Mouse (Mus musculus): ENCODE measurements around the gene Srcap. TPM values are rescaled to one million over a fixed set of nuclear protein-coding genes. Genes with fewer than 3 reads are reported as not detected.
A peak's percentile ranks its signal among the peaks of the same experiment; 100 is the strongest.

Gene Srcap
- polyA plus RNA-seq, 1 experiment from 2014 or later, result 15.4 TPM

DNA sequence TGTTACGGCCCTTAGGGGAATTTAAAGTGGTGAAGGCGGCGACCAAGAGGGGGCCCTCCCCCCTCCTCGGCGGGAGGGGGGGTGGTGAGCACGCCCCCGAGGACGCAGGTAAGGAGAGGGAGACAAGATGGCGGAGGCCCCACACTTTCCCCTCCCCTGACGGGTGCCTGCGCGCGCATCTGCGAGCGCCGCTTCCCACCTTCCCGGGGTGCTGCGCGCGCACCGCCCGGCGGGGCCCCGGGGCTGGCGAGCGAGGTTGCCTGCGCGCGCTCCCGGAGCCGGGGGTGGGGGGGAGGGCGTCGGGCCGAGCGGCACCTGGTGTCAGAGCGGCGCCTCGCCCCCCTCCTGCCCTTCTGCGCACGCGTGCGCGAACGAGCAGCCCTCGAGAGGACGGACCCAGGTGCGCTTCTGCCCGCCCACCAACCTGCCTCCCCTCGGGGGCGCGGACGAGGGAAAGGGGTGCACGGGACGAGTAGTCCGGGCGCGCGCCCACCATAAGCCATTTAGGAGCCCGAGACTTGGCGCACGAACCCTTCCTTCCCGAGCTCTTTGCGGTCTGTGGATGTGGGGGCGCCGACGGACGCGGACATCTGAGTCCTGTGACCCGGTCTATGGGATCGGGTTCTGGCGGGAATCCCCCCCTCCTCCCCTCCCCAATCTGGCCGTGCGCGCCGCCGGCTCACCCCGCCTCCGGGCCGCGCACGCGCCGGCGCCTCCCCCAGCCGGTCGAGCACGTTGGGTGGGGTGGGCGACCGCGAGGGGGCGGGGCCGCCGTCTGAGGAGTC lies 640 bp downstream of the Srcap start:
- Histone ChIP-seq H3K4me3 (ENCODE audit: inconsistent target) (peak overlapping the region; percentile 38), H3K36me3 (ENCODE audit: inconsistent target) (peaks cover 15% of the 10 kb centered on the region; the same call in 1 of the 2 replicates), H3K79me2 (ENCODE audit: inconsistent target) (peaks cover 44% of the 10 kb centered on the region), H3K27ac (peak overlapping the region; percentile 80)
- WGBS (ENCODE audit: missing documents), result 3% methylated on average over 91 of the region's 93 CpGs

DNA sequence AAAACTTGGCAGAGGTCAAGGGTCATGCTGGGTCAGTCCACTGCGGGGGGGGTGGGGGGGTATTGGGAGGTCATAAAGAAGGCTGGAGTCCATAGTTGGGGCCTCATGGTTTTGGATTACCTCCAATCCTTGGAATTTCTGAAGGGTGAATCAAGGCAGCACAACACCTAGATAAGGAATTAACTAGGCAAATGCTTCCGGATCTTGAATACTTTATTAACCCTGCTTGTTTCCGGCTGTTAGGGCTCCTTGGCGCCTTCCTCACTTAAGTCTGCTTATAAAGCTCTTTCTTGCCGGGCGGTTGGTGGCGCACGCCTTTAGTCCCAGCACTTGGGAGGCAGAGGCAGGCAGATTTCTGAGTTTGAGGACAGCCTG lies 1.2 kb downstream of the Srcap start:
- WGBS (ENCODE audit: missing documents), result 3% methylated on average over 8 of the region's 8 CpGs
- Histone ChIP-seq H3K4me3 (ENCODE audit: inconsistent target) (peak overlapping the region; percentile 34), H3K79me2 (ENCODE audit: inconsistent target) (peaks cover 49% of the 10 kb centered on the region), H3K27ac (peak overlapping the region; percentile 54), H3K36me3 (ENCODE audit: inconsistent target) (peaks cover 20% of the 10 kb centered on the region; the same call in 1 of the 2 replicates)

DNA sequence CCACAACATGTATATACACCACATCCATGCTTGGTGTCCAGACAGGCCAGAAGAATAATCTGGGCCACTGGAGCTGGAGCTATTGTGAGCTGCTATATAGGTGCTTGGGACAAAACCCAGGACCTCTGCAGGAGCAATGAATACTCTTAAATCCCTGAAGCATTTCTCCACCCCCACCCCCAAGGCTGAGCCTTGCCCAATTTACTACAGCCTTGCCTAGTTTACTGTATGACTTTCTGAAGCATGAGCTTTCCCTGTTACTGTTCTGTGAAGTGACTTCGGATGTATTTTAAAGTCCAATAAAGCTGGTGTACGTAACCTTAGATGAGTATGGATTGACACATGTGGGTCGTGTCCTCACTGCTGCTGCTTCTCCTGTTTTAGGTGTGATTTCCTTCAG lies 2.0 kb downstream of the Srcap start:
- Histone ChIP-seq H3K79me2 (ENCODE audit: inconsistent target) (peaks cover 57% of the 10 kb centered on the region), H3K27ac (peak overlapping the region; percentile 54; the same call in 1 of the 2 replicates), H3K36me3 (ENCODE audit: inconsistent target) (peaks cover 24% of the 10 kb centered on the region; the same call in 1 of the 2 replicates), H3K4me3 (ENCODE audit: inconsistent target) (peak overlapping the region; percentile 34)
- WGBS (ENCODE audit: missing documents), result 75% methylated on average over 3 of the region's 3 CpGs

DNA sequence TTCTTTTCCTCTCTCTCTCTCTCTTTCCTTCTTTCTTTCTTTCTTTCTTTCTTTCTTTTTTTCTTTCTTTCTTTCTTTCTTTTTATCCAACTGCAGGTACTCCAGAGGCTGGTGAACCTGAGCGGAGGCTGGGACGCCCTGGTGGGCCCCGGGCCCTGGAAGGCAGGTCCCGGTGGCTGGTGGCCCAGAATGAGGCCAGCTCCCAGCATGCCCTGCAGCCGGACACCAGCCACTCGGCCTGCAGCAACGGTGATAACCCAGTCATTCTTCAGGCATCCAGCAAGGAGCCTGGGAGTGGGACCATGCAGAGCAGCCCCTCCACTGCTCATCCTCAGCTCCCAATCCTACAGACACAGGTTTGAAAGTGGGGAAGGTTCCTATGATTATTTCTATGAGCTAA lies 4.1 kb downstream of the Srcap start:
- no peak overlapping the region for H3K27ac ChIP-seq
- H3K79me2 ChIP-seq (ENCODE audit: inconsistent target), result peaks cover 66% of the 10 kb centered on the region
- H3K36me3 ChIP-seq (ENCODE audit: inconsistent target), result peaks cover 40% of the 10 kb centered on the region
- no peak overlapping the region for H3K4me3 ChIP-seq (ENCODE audit: inconsistent target)
- WGBS (ENCODE audit: missing documents), result 97% methylated on average over 7 of the region's 7 CpGs

DNA sequence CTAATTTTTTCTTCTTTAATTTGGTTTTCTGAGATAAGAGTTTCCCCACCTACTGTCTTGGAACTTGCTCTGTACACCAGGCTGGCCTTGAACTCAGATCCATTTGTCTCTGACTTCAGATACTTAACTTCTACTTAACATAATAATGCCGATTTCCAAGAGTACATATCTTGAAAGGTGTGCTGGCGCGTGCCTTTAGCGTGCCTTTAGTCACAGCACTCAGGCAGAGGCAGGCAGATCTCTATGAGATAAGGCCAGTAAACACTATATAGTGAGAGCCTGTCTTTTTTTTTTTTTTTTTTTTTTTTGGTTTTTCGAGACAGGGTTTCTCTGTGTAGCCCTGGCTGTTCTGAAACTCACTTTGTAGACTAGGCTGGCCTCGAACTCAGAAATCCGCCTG lies 4.6 kb downstream of the Srcap start:
- Histone ChIP-seq H3K79me2 (ENCODE audit: inconsistent target) (peaks cover 71% of the 10 kb centered on the region), H3K36me3 (ENCODE audit: inconsistent target) (peaks cover 45% of the 10 kb centered on the region), H3K4me3 (ENCODE audit: inconsistent target) (no peak overlapping the region), H3K27ac (no peak overlapping the region)
- 100% methylated on average over 3 of the region's 7 CpGs for WGBS (ENCODE audit: missing documents)

DNA sequence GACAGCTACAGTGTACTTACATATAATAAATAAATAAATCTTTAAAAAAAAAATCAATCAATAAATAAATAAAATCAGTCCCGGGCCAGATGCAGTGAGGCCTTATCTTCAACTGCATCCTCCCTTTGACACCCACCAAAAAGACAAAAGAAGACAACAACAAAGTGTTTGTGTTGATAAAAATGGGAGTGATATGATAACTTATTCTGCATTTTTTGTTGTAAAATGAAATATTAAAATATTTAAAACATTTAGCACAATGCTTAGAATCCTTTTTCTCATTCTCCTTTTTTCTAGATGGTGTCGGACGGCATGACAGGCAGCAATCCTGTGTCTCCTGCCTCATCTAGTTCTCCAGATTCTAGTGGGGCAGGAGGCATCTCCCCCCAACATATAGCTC lies 7.5 kb downstream of the Srcap start, which contains the start of gene Gm42715:
TSS of gene Gm42715 (plus strand) at position 301 of the 400 bp plus-strand sequence.
- WGBS (ENCODE audit: missing documents), result 100% methylated on average over 3 of the region's 3 CpGs
- H3K4me3 ChIP-seq (ENCODE audit: inconsistent target), result no peak within 1 kb of the TSS
- H3K79me2 ChIP-seq (ENCODE audit: inconsistent target), result peaks cover 86% of the 10 kb centered on the region
- peaks cover 73% of the 10 kb centered on the region for H3K36me3 ChIP-seq (ENCODE audit: inconsistent target)
- no peak within 1 kb of the TSS for H3K27ac ChIP-seq

DNA sequence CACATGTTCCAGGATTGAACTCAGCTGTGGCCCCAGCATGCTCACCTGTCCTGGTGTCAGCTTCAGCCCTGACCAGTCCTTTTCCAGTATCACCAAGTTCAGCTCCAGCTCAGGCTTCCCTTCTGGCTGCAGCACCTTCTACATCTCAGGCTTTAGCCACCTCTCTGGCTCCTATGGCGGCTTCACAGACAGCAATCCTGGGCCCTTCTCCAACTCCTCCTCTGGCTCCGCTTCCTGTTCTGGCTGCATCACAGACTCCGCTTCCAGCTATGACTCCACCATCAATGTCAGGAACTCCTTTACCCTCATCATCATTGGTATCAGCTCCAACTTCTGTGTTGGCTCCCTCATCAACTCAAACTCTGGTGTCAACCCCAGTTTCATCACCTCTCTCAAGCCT lies 29.9 kb downstream of the Srcap start:
- no peak overlapping the region for H3K27ac ChIP-seq
- WGBS (ENCODE audit: missing documents), result 82% methylated on average over 3 of the region's 3 CpGs
- peaks cover 20% of the 10 kb centered on the region; the same call in 1 of the 2 replicates for H3K79me2 ChIP-seq (ENCODE audit: inconsistent target)
- H3K4me3 ChIP-seq (ENCODE audit: inconsistent target), result no peak overlapping the region
- peaks cover 82% of the 10 kb centered on the region for H3K36me3 ChIP-seq (ENCODE audit: inconsistent target)

- Histone ChIP-seq H3K27ac (no peak overlapping the region), H3K36me3 (ENCODE audit: inconsistent target) (peaks cover 69% of the 10 kb centered on the region), H3K79me2 (ENCODE audit: inconsistent target) (peaks cover 16% of the 10 kb centered on the region; the same call in 1 of the 2 replicates), H3K4me3 (ENCODE audit: inconsistent target) (no peak overlapping the region)
- 95% methylated on average over 15 of the region's 15 CpGs for WGBS (ENCODE audit: missing documents)
Observed at GRCm38 (mm10) chr7:127549116-127549835, 37.5 kb downstream of the Srcap start.

DNA sequence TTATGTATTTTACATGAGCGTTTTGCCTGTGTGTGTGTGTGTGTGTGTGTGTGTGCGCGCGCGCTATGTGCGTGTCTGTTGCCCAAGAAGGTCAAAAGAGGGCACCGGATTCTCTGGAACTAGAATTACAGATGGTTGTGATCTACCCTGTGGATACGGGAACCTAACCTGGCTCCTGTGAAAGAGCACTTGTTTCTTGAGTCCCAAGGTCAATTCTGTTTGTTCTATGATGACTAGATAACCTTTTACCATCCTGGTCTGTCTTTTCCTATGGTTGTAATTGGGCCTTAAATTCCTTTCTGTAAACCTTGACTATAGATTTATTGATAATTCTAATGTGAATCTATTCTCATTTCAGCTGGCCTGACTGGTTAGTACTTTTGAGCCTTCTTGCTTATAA lies 39.8 kb downstream of the Srcap start:
- Histone ChIP-seq H3K36me3 (ENCODE audit: inconsistent target) (peaks cover 80% of the 10 kb centered on the region), H3K79me2 (ENCODE audit: inconsistent target) (no peaks in the 10 kb centered on the region; the same call in 1 of the 2 replicates), H3K4me3 (ENCODE audit: inconsistent target) (no peak overlapping the region), H3K27ac (no peak overlapping the region)
- 98% methylated on average over 6 of the region's 8 CpGs for WGBS (ENCODE audit: missing documents)

DNA sequence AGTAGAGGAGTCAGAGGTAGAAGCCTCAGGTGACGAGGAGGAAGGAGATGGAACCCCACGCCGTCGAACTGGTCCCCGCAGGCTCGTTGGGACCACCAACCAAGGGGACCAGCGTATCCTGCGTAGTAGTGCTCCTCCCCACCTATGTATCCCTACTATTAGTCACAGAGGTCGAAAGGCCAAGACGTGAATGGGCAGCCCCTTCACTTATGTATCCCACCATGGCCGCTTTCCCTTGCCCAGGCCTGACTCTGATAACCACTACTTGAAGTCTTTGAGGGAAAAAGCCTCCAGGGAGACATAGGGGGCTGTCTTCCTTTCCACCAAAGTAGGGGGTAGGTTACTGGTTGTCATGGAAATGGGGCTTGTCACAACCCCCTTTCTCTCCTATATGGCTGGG lies 48.8 kb downstream of the Srcap start:
- Histone ChIP-seq H3K27ac (no peak overlapping the region), H3K4me3 (ENCODE audit: inconsistent target) (no peak overlapping the region), H3K79me2 (ENCODE audit: inconsistent target) (no peaks in the 10 kb centered on the region), H3K36me3 (ENCODE audit: inconsistent target) (peaks cover 64% of the 10 kb centered on the region)
- 93% methylated on average over 11 of the region's 11 CpGs for WGBS (ENCODE audit: missing documents)

- no peak within 1 kb of the TSS for H3K4me3 ChIP-seq (ENCODE audit: inconsistent target)
- WGBS (ENCODE audit: missing documents), result 81% methylated on average over 5 of the region's 5 CpGs
- no peak within 1 kb of the TSS for H3K27ac ChIP-seq
- H3K79me2 ChIP-seq (ENCODE audit: inconsistent target), result no peaks in the 10 kb centered on the region
- peaks cover 56% of the 10 kb centered on the region for H3K36me3 ChIP-seq (ENCODE audit: inconsistent target)
Observed at GRCm38 (mm10) chr7:127561340-127561858, 49.6 kb downstream of the Srcap start, which contains the start of gene Tmem265. TSS of gene Tmem265 (plus strand) at chr7:127561390.

GRCm38 (mm10) chr7:127564381-127565150 lies 52.8 kb downstream of the Srcap start:
- Histone ChIP-seq H3K4me3 (ENCODE audit: inconsistent target) (no peak overlapping the region), H3K36me3 (ENCODE audit: inconsistent target) (peaks cover 31% of the 10 kb centered on the region), H3K27ac (no peak overlapping the region), H3K79me2 (ENCODE audit: inconsistent target) (no peaks in the 10 kb centered on the region)
- WGBS (ENCODE audit: missing documents), result 87% methylated on average over 6 of the region's 6 CpGs

DNA sequence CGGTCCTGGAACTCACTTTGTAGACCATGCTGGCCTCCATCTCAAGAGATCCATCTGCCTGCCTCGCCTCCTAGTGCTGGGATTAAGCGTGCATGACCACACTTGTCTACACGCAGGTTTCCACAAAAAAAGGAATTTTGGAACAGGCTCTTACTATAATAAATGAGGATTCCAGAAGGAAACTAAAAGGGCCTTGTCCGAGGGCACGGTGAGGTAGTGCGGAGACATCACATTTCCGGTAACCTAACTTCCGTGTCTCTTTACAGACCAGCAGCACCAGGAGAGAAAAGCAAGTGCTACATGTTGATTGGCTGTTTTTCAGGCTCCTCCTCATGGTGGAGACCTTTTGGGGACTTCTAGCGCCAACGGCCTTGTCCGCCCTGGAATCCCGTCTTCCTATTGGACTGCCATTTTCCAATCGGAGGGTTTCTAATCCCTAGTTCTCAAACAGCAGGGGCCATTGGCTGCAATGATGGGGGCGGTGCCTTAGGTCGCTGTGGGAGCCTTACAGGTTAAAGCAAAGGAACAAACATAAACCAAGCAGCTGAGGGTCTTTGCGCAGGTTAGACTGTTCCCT lies 61.2 kb downstream of the Srcap start, which contains the start of gene Phkg2:
TSS of gene Phkg2 (plus strand) at position 446 of the 577 bp plus-strand sequence.
- WGBS (ENCODE audit: missing documents), result under 1% methylated on average over 17 of the region's 17 CpGs
- Histone ChIP-seq H3K79me2 (ENCODE audit: inconsistent target) (peaks cover 43% of the 10 kb centered on the region), H3K36me3 (ENCODE audit: inconsistent target) (peaks cover 8% of the 10 kb centered on the region; the same call in 1 of the 2 replicates), H3K27ac (peak within 1 kb of the TSS; percentile 52), H3K4me3 (ENCODE audit: inconsistent target) (peak within 1 kb of the TSS; percentile 79)

Data from macrophage (primary cell).